Mouse (Mus musculus): ENCODE measurements at regions not wholly inside any gene's neighbourhood (a gene's known extent, or its start where the extent isn't known, plus 50 kb on each side); places are given as distances from the start of the nearest gene placed in this dataset.

- TF ChIP-seq HCFC1 (IDR thresholded peaks at IDR 0.05; ENCODE audit: borderline replicate concordance, insufficient read depth, low read length) (no peak), MAFK (IDR thresholded peaks at IDR 0.05; ENCODE audit: insufficient read depth, low read depth, low read length) (no peak), ZC3H11A (IDR thresholded peaks at IDR 0.05; ENCODE audit: borderline replicate concordance, low read depth, low read length) (no peak)
Observed at GRCm38 (mm10) chr10:119122347-119122746, 117.5 kb downstream of the Cand1 start.

Measured in ES-E14 (cell line).